Mouse (Mus musculus) embryonic facial prominence, embryonic 11.5 days (tissue): ENCODE measurements around the gene Hpd. TPM values are rescaled to one million over a fixed set of nuclear protein-coding genes. Genes with fewer than 3 reads are reported as not detected.

Experiments
- ATAC-seq: fragments of 200-750 bp; cut with Nextera tagmentation; replicated peaks from 2 replicates; pipeline ENCODE4 v1.8.0; 2017; ENCODE audit warnings: low read depth; ENCODE audit not compliant: insufficient number of reproducible peaks, low FRiP score, low TSS enrichment
- DNase-seq: peaks from one replicate; pipeline ENCODE4 v3.0.0-alpha.2; 2015; ENCODE audit warnings: low spot score
- H3K27ac ChIP-seq: fragments of 300-500 bp; sonication (generic); replicated peaks from 2 replicates; pipeline ENCODE4 v1.5.1; 2014; ENCODE audit warnings: mild to moderate bottlenecking, low read depth, low read length, control low read depth
- H3K27me3 ChIP-seq: fragments of 300-500 bp; sonication (generic); 2 replicates; pipeline ENCODE4 v1.6.1; 2014; ENCODE audit warnings: mild to moderate bottlenecking, low read length, moderate library complexity, mixed read lengths; ENCODE audit not compliant: control insufficient read depth, insufficient read depth
- H3K36me3 ChIP-seq: fragments of 300-500 bp; sonication (generic); replicated peaks from 2 replicates; pipeline ENCODE4 v1.6.1; 2014; ENCODE audit warnings: low read depth, mild to moderate bottlenecking, low read length, moderate library complexity, mixed read lengths; ENCODE audit not compliant: control insufficient read depth, insufficient read depth
- H3K4me1 ChIP-seq: fragments of 300-500 bp; sonication (generic); 2 replicates; pipeline ENCODE4 v1.6.1; 2014; ENCODE audit warnings: low read length, mixed read lengths; ENCODE audit not compliant: control insufficient read depth, insufficient read depth
- H3K4me2 ChIP-seq: fragments of 300-500 bp; sonication (generic); 2 replicates; pipeline ENCODE4 v1.6.1; 2014; ENCODE audit warnings: low read depth, mild to moderate bottlenecking, control low read depth, low read length, moderate library complexity
- H3K4me3 ChIP-seq: fragments of 300-500 bp; sonication (generic); 2 replicates; pipeline ENCODE4 v1.5.1; 2014; ENCODE audit warnings: low read depth, low read length, control low read depth
- H3K9ac ChIP-seq: fragments of 300-500 bp; sonication (generic); replicated peaks from 2 replicates; pipeline ENCODE4 v1.6.1; 2014; ENCODE audit warnings: mild to moderate bottlenecking, control low read depth, low read length
- H3K9me3 ChIP-seq: fragments of 300-500 bp; sonication (generic); replicated peaks from 2 replicates; pipeline ENCODE4 v1.6.1; 2016; ENCODE audit warnings: mild to moderate bottlenecking, low read length, inconsistent platforms, mixed read lengths; ENCODE audit not compliant: control insufficient read depth
- whole genome bisulfite sequencing: fragments of 180-500 bp; shearing (Covaris S2); extraction: QIAGEN DNeasy Blood & Tissue Kit; methylation state at CpG from one replicate; pipeline ENCODE4 v1.1.7; 2014; 5-methylcytosine and 5-hydroxymethylcytosine counted together
- polyA plus RNA-seq: library from polyadenylated mRNA; unstranded; fragments of >200 nt; fragmentation: Nextera tagmentation; extraction: Ambion mirVana; gene quantifications from 2 replicates; pipeline ENCODE4 v1.2.1, GENCODE M21; 2014

Gene Hpd
- polyA plus RNA-seq, 1 experiment from 2014 or later: not detected

GRCm38 (mm10) chr5:123181536-123181935 is 991 bp downstream of the Hpd start:
- ATAC-seq (no peak), DNase-seq (no peak)
- Histone ChIP-seq H3K4me3 (no peak overlapping the region), H3K9me3 (no peaks in the 10 kb centered on the region), H3K4me1 (no peaks in the 10 kb centered on the region), H3K27ac (no peak overlapping the region), H3K9ac (no peak overlapping the region), H3K36me3 (no peaks in the 10 kb centered on the region), H3K27me3 (no peaks in the 10 kb centered on the region), H3K4me2 (no peak overlapping the region)
- 74% methylated on average over 6 of the region's 6 CpGs for WGBS

GRCm38 (mm10) chr5:123180390-123180789 is 2.1 kb downstream of the Hpd start:
- DNase-seq: no peak
- no peak overlapping the region for H3K27ac ChIP-seq
- 91% methylated on average over 15 of the region's 15 CpGs for WGBS

GRCm38 (mm10) chr5:123178792-123179191 is 3.7 kb downstream of the Hpd start:
- no peaks in the 10 kb centered on the region for H3K9me3 ChIP-seq
- ATAC-seq: no peak
- no peak overlapping the region for H3K4me2 ChIP-seq
- H3K27ac ChIP-seq: no peak overlapping the region
- H3K4me3 ChIP-seq: no peak overlapping the region
- H3K4me1 ChIP-seq: no peaks in the 10 kb centered on the region
- DNase-seq: no peak
- H3K9ac ChIP-seq: no peak overlapping the region
- H3K27me3 ChIP-seq: no peaks in the 10 kb centered on the region
- H3K36me3 ChIP-seq: no peaks in the 10 kb centered on the region
- WGBS: 87% methylated on average over 5 of the region's 5 CpGs

More at GRCm38 (mm10) chr5:123180390-123180789, 2.1 kb downstream of the Hpd start:
- Histone ChIP-seq H3K4me3 (no peak overlapping the region), H3K9me3 (no peaks in the 10 kb centered on the region), H3K27me3 (no peaks in the 10 kb centered on the region), H3K9ac (no peak overlapping the region), H3K36me3 (no peaks in the 10 kb centered on the region), H3K4me1 (no peaks in the 10 kb centered on the region), H3K4me2 (no peak overlapping the region)
- ATAC-seq: no peak

GRCm38 (mm10) chr5:123171646-123172350 is 10.7 kb downstream of the Hpd start:
- peak; percentile 83 for ATAC-seq
- H3K9ac ChIP-seq: 0 out of 2 replicates have a peak overlapping the region, but pooled peaks have one; percentile 9
- H3K36me3 ChIP-seq: no peaks in the 10 kb centered on the region
- no peaks in the 10 kb centered on the region for H3K9me3 ChIP-seq
- H3K27me3 ChIP-seq: no peaks in the 10 kb centered on the region
- peak; percentile 92 for DNase-seq
- peaks cover 3% of the 10 kb centered on the region; the same call in 1 of the 2 replicates for H3K4me1 ChIP-seq
- H3K4me2 ChIP-seq: peak overlapping the region; percentile 42
- 12% methylated on average over 22 of the region's 22 CpGs for WGBS
- H3K27ac ChIP-seq: no peak overlapping the region
- peak overlapping the region; percentile 23 for H3K4me3 ChIP-seq

GRCm38 (mm10) chr5:123170365-123170764 is 12.2 kb downstream of the Hpd start:
- H3K27me3 ChIP-seq: no peaks in the 10 kb centered on the region
- 65% methylated on average over 9 of the region's 9 CpGs for WGBS
- H3K9ac ChIP-seq: no peak overlapping the region
- no peak overlapping the region for H3K4me3 ChIP-seq
- H3K4me1 ChIP-seq: peaks cover 3% of the 10 kb centered on the region; the same call in 1 of the 2 replicates
- H3K36me3 ChIP-seq: peaks cover 7% of the 10 kb centered on the region
- H3K4me2 ChIP-seq: no peak overlapping the region
- ATAC-seq (no peak), DNase-seq (no peak)
- no peak overlapping the region for H3K27ac ChIP-seq
- H3K9me3 ChIP-seq: no peaks in the 10 kb centered on the region

DNA sequence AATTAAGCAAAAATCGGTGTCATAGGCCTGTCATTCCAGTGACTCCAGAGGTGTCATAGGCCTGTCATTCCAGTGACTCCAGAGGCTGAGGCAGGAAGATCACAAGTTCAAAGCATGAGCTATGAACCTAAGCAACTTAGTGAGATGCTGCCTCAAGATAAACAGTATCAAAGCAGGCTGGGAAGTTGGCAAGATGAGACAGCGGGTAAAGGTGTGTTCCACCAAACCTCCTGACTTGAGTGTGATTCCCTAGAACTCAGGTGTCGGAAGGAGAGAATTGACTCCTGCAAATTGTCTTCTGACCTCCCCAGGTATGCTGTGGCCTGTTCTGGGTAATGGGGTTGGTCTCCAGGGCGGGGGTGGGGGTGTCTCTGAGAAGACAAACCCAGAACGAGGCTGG is 13.2 kb downstream of the Hpd start, which contains the start of gene Psmd9:
Psmd9 (plus strand) TSS at position 130 of the 400 bp plus-strand sequence.
- Histone ChIP-seq H3K4me1 (peaks cover 3% of the 10 kb centered on the region; the same call in 1 of the 2 replicates), H3K27ac (no peak within 1 kb of the TSS), H3K9ac (no peak within 1 kb of the TSS), H3K27me3 (no peaks in the 10 kb centered on the region), H3K9me3 (no peaks in the 10 kb centered on the region), H3K36me3 (peaks cover 7% of the 10 kb centered on the region), H3K4me2 (no peak within 1 kb of the TSS), H3K4me3 (no peak within 1 kb of the TSS)
- DNase-seq (no peak), ATAC-seq (no peak)
- 83% methylated on average over 5 of the region's 5 CpGs for WGBS

- Histone ChIP-seq H3K4me2 (no peak overlapping the region), H3K4me1 (peaks cover 3% of the 10 kb centered on the region; the same call in 1 of the 2 replicates), H3K27ac (no peak overlapping the region), H3K36me3 (peaks cover 17% of the 10 kb centered on the region), H3K9ac (no peak overlapping the region), H3K9me3 (no peaks in the 10 kb centered on the region), H3K4me3 (no peak overlapping the region), H3K27me3 (no peaks in the 10 kb centered on the region)
- 79% methylated on average over 5 of the region's 5 CpGs for WGBS
- DNase-seq (no peak), ATAC-seq (no peak)
These were observed 14.9 kb downstream of the Hpd start for GRCm38 (mm10) chr5:123167591-123167990.

GRCm38 (mm10) chr5:123166437-123166836 is 16.1 kb downstream of the Hpd start:
- H3K4me2 ChIP-seq: no peak overlapping the region
- no peaks in the 10 kb centered on the region for H3K27me3 ChIP-seq
- H3K4me1 ChIP-seq: no peaks in the 10 kb centered on the region
- H3K36me3 ChIP-seq: peaks cover 17% of the 10 kb centered on the region
- DNase-seq (no peak), ATAC-seq (no peak)
- WGBS: 91% methylated on average over 10 of the region's 10 CpGs
- no peaks in the 10 kb centered on the region for H3K9me3 ChIP-seq
- H3K9ac ChIP-seq: no peak overlapping the region
- H3K27ac ChIP-seq: no peak overlapping the region
- H3K4me3 ChIP-seq: no peak overlapping the region
